Mouse (Mus musculus) bone marrow macrophage, adult 2 months (primary cell): ENCODE data around the gene Klf12.

Experiments used
- CTCF ChIP-seq: IDR thresholded peaks from 2 replicates; pipeline ENCODE4 v1.5.1; 2012; ENCODE audit warnings: low read depth, mild to moderate bottlenecking, low read length, moderate library complexity
- POLR2A ChIP-seq: IDR thresholded peaks from 2 replicates; pipeline ENCODE4 v1.6.1; 2012; ENCODE audit warnings: mild to moderate bottlenecking, low read depth, low read length, borderline replicate concordance

GRCm38 (mm10) chr14:100227717-100228116 is 56.8 kb downstream of the Klf12 start:
- TF ChIP-seq POLR2A (no peak), CTCF (no peak)
